Mouse (Mus musculus) hindbrain, embryonic 16.5 days (tissue): ENCODE results near the gene Sdc3. TPM values are rescaled to one million over a fixed set of nuclear protein-coding genes. Genes with fewer than 3 reads are reported as not detected.
A peak's percentile ranks its signal among the peaks of the same experiment; 100 is the strongest.

Experiments
- ATAC-seq: fragments of 200-750 bp; cut with Nextera tagmentation; 2 replicates; pipeline ENCODE4 v1.8.0; 2017; ENCODE audit warnings: moderate TSS enrichment, moderate library complexity
- H3K27ac ChIP-seq: fragments of 300-500 bp; sonication (generic); 2 replicates; pipeline ENCODE4 v1.5.1; 2014; ENCODE audit warnings: low read depth, mild to moderate bottlenecking, control low read depth, low read length, moderate library complexity
- H3K27me3 ChIP-seq: fragments of 300-500 bp; sonication (generic); replicated peaks from 2 replicates; pipeline ENCODE4 v1.6.1; 2014; ENCODE audit warnings: low read length; ENCODE audit not compliant: control insufficient read depth, insufficient read depth
- H3K36me3 ChIP-seq: fragments of 300-500 bp; sonication (generic); 2 replicates; pipeline ENCODE4 v1.6.1; 2014; ENCODE audit warnings: mild to moderate bottlenecking, low read length, moderate library complexity, mixed read lengths; ENCODE audit not compliant: control insufficient read depth, insufficient read depth
- H3K4me1 ChIP-seq: fragments of 300-500 bp; sonication (generic); 2 replicates; pipeline ENCODE4 v1.6.1; 2014; ENCODE audit warnings: low read depth, low read length; ENCODE audit not compliant: control insufficient read depth, insufficient read depth
- H3K4me2 ChIP-seq: fragments of 300-500 bp; sonication (generic); 2 replicates; pipeline ENCODE4 v1.6.1; 2014; ENCODE audit warnings: mild to moderate bottlenecking, low read length, control low read depth, moderate library complexity
- H3K4me3 ChIP-seq: fragments of 300-500 bp; sonication (generic); 2 replicates; pipeline ENCODE4 v1.5.1; 2014; ENCODE audit warnings: mild to moderate bottlenecking, low read length, control low read depth, moderate library complexity
- H3K9ac ChIP-seq: fragments of 300-500 bp; sonication (generic); 2 replicates; pipeline ENCODE4 v1.6.1; 2014; ENCODE audit warnings: low read depth, mild to moderate bottlenecking, control low read depth, low read length, moderate library complexity
- H3K9me3 ChIP-seq: fragments of 300-500 bp; sonication (generic); 2 replicates; pipeline ENCODE4 v1.6.1; 2014; ENCODE audit warnings: mild to moderate bottlenecking, low read length, moderate library complexity; ENCODE audit not compliant: control insufficient read depth
- WGBS: fragments of 180-500 bp; shearing (Covaris S2); extraction: QIAGEN DNeasy Blood & Tissue Kit; methylation state at CpG from one replicate; pipeline ENCODE4 v1.1.7; 2014; 5-methylcytosine and 5-hydroxymethylcytosine counted together
- polyA plus RNA-seq: library from polyadenylated mRNA; unstranded; fragments of >200 nt; fragmentation: Nextera tagmentation; extraction: Ambion mirVana; gene quantifications from 2 replicates; pipeline ENCODE4 v1.2.1, GENCODE M21; 2015

The Sdc3 gene
- polyA plus RNA-seq, 1 experiment from 2014 or later, result 151 TPM

- H3K9ac ChIP-seq, result no peak overlapping the region
- H3K9me3 ChIP-seq, result no peaks in the 10 kb centered on the region
- H3K36me3 ChIP-seq, result peaks cover 27% of the 10 kb centered on the region
- no peak for ATAC-seq
- H3K4me1 ChIP-seq, result no peaks in the 10 kb centered on the region
- no peak overlapping the region for H3K4me2 ChIP-seq
- H3K27me3 ChIP-seq, result no peaks in the 10 kb centered on the region
- WGBS, result 82% methylated on average over 5 of the region's 5 CpGs
- H3K4me3 ChIP-seq, result no peak overlapping the region
- no peak overlapping the region for H3K27ac ChIP-seq
These were observed 30.5 kb upstream of the Sdc3 start for GRCm38 (mm10) chr4:130761809-130762208.

GRCm38 (mm10) chr4:130765399-130766160, 26.8 kb upstream of the Sdc3 start:
- Histone ChIP-seq H3K27me3 (no peaks in the 10 kb centered on the region), H3K4me2 (no peak overlapping the region), H3K9ac (no peak overlapping the region), H3K9me3 (no peaks in the 10 kb centered on the region), H3K4me3 (no peak overlapping the region), H3K27ac (no peak overlapping the region), H3K36me3 (peaks cover 31% of the 10 kb centered on the region), H3K4me1 (no peaks in the 10 kb centered on the region)
- no peak for ATAC-seq
- 83% methylated on average over 7 of the region's 7 CpGs for WGBS

- Histone ChIP-seq H3K36me3 (peaks cover 31% of the 10 kb centered on the region), H3K27me3 (no peaks in the 10 kb centered on the region), H3K9ac (no peak overlapping the region), H3K4me3 (no peak overlapping the region), H3K4me2 (no peak overlapping the region), H3K27ac (no peak overlapping the region), H3K4me1 (no peaks in the 10 kb centered on the region), H3K9me3 (no peaks in the 10 kb centered on the region)
- ATAC-seq, result no peak
- WGBS, result 93% methylated on average over 1 of the region's 2 CpGs
These were observed 25.9 kb upstream of the Sdc3 start for GRCm38 (mm10) chr4:130766387-130766786.

GRCm38 (mm10) chr4:130766926-130767325, 25.4 kb upstream of the Sdc3 start:
- Histone ChIP-seq H3K9me3 (no peaks in the 10 kb centered on the region), H3K4me3 (no peak overlapping the region), H3K4me2 (no peak overlapping the region), H3K9ac (no peak overlapping the region), H3K27ac (no peak overlapping the region; the same call in 1 of the 2 replicates), H3K4me1 (no peaks in the 10 kb centered on the region), H3K27me3 (no peaks in the 10 kb centered on the region), H3K36me3 (peaks cover 34% of the 10 kb centered on the region)
- ATAC-seq, result no peak
- WGBS, result 86% methylated on average over 4 of the region's 4 CpGs

GRCm38 (mm10) chr4:130773899-130774298, 18.4 kb upstream of the Sdc3 start:
- H3K4me3 ChIP-seq, result no peak overlapping the region

GRCm38 (mm10) chr4:130774822-130775221, 17.5 kb upstream of the Sdc3 start:
- H3K27me3 ChIP-seq, result no peaks in the 10 kb centered on the region
- H3K9ac ChIP-seq, result no peak overlapping the region
- no peak overlapping the region for H3K27ac ChIP-seq
- H3K4me1 ChIP-seq, result peaks cover 2% of the 10 kb centered on the region; the same call in 1 of the 2 replicates
- peaks cover 17% of the 10 kb centered on the region for H3K36me3 ChIP-seq
- no peaks in the 10 kb centered on the region for H3K9me3 ChIP-seq
- no peak for ATAC-seq
- 89% methylated on average over 4 of the region's 4 CpGs for WGBS
- H3K4me2 ChIP-seq, result no peak overlapping the region
- no peak overlapping the region for H3K4me3 ChIP-seq

More at GRCm38 (mm10) chr4:130773899-130774298, 18.4 kb upstream of the Sdc3 start:
- Histone ChIP-seq H3K9ac (no peak overlapping the region), H3K27me3 (no peaks in the 10 kb centered on the region), H3K36me3 (peaks cover 12% of the 10 kb centered on the region), H3K9me3 (no peaks in the 10 kb centered on the region), H3K4me1 (peaks cover 2% of the 10 kb centered on the region; the same call in 1 of the 2 replicates), H3K4me2 (no peak overlapping the region), H3K27ac (no peak overlapping the region)
- no peak for ATAC-seq
- WGBS, result 59% methylated on average over 4 of the region's 4 CpGs

- H3K4me2 ChIP-seq, result no peak overlapping the region
These were observed 14.7 kb upstream of the Sdc3 start for GRCm38 (mm10) chr4:130777647-130778046.

GRCm38 (mm10) chr4:130779037-130779436, 13.3 kb upstream of the Sdc3 start:
- H3K36me3 ChIP-seq, result peaks cover 15% of the 10 kb centered on the region
- no peak overlapping the region for H3K27ac ChIP-seq
- ATAC-seq, result no peak
- WGBS, result 59% methylated on average over 3 of the region's 3 CpGs
- no peak overlapping the region for H3K4me3 ChIP-seq
- H3K4me1 ChIP-seq, result peaks cover 2% of the 10 kb centered on the region; the same call in 1 of the 2 replicates
- no peak overlapping the region for H3K4me2 ChIP-seq
- no peak overlapping the region for H3K9ac ChIP-seq
- H3K27me3 ChIP-seq, result no peaks in the 10 kb centered on the region
- H3K9me3 ChIP-seq, result no peaks in the 10 kb centered on the region

More at GRCm38 (mm10) chr4:130777647-130778046, 14.7 kb upstream of the Sdc3 start:
- no peak for ATAC-seq
- WGBS, result 52% methylated on average over 10 of the region's 10 CpGs
- Histone ChIP-seq H3K27ac (0 out of 2 replicates have a peak overlapping the region, but pooled peaks have one; percentile 44), H3K9ac (no peak overlapping the region), H3K4me1 (peaks cover 2% of the 10 kb centered on the region; the same call in 1 of the 2 replicates), H3K4me3 (no peak overlapping the region), H3K27me3 (no peaks in the 10 kb centered on the region), H3K36me3 (peaks cover 19% of the 10 kb centered on the region), H3K9me3 (no peaks in the 10 kb centered on the region)

- no peak overlapping the region for H3K9ac ChIP-seq
- ATAC-seq, result no peak
- peaks cover 10% of the 10 kb centered on the region for H3K36me3 ChIP-seq
- no peak overlapping the region for H3K27ac ChIP-seq
- no peak overlapping the region for H3K4me2 ChIP-seq
- H3K4me1 ChIP-seq, result peaks cover 2% of the 10 kb centered on the region; the same call in 1 of the 2 replicates
- 84% methylated on average over 2 of the region's 2 CpGs for WGBS
- no peaks in the 10 kb centered on the region for H3K27me3 ChIP-seq
- no peak overlapping the region for H3K4me3 ChIP-seq
- H3K9me3 ChIP-seq, result no peaks in the 10 kb centered on the region
These were observed 9.8 kb upstream of the Sdc3 start for GRCm38 (mm10) chr4:130782492-130782891.
